Mouse (Mus musculus) stomach, postnatal 0 days (tissue): ENCODE measurements around the gene Krtap5-4.
"Not testable (repeated sequence)": the region's sequence is repeated elsewhere in the genome, so short reads cannot be mapped to it uniquely, and the experiment has no call there.

ENCODE experiments used
- CTCF ChIP-seq: IDR thresholded peaks from 2 replicates; pipeline ENCODE4 v1.5.1; 2016; ENCODE audit warnings: antibody characterized with exemption, low read depth, mild to moderate bottlenecking, moderate library complexity
- EP300 ChIP-seq: optimal IDR thresholded peaks from 2 replicates; pipeline ENCODE3; 2016; ENCODE audit warnings: antibody characterized with exemption

GRCm38 (mm10) chr7:142303929-142304328 is 580 bp downstream of the Krtap5-4 start:
- not testable (repeated sequence) for TF ChIP-seq CTCF, EP300
